Mouse (Mus musculus) gastrocnemius, postnatal 36 days (tissue): ENCODE measurements around the gene Pitpnm2. TPM values are rescaled to one million over a fixed set of nuclear protein-coding genes. Genes with fewer than 3 reads are reported as not detected.
"Not testable (repeated sequence)": the region's sequence is repeated elsewhere in the genome, so short reads cannot be mapped to it uniquely, and the experiment has no call there.

Source experiments
- DNase-seq, 2 experiments: peaks; one replicate each; pipeline ENCODE4 v3.0.0; 2022
- intact Hi-C: fragments of 180-260 bp; cut with DNase I; formaldehyde crosslinking; loops from one replicate; pipeline ENCODE4 v1.15.1; 2025
- long read RNA-seq, 2 experiments: library from polyadenylated mRNA; stranded (forward); transcript quantifications; one replicate each; pipeline ENCODE4 v2.0.0; 2021
- total RNA-seq, 2 experiments: library from RNA; stranded (reverse); gene quantifications; 2 replicates each; pipeline ENCODE4 v1.2.3; 2021

Pitpnm2 gene
- 10 to 100 TPM; 18.0 to 19.3 TPM for total RNA-seq
- long read RNA-seq, experiment 1, partial matches to known transcripts = 1 of 3 reads
- long read RNA-seq, experiment 1, other reads (novel, unspliced or antisense) = 2 of 3 reads
- long read RNA-seq, experiment 2, partial matches to known transcripts = 0 of 8 reads
- long read RNA-seq, experiment 2, other reads (novel, unspliced or antisense) = 8 of 8 reads

DNA sequence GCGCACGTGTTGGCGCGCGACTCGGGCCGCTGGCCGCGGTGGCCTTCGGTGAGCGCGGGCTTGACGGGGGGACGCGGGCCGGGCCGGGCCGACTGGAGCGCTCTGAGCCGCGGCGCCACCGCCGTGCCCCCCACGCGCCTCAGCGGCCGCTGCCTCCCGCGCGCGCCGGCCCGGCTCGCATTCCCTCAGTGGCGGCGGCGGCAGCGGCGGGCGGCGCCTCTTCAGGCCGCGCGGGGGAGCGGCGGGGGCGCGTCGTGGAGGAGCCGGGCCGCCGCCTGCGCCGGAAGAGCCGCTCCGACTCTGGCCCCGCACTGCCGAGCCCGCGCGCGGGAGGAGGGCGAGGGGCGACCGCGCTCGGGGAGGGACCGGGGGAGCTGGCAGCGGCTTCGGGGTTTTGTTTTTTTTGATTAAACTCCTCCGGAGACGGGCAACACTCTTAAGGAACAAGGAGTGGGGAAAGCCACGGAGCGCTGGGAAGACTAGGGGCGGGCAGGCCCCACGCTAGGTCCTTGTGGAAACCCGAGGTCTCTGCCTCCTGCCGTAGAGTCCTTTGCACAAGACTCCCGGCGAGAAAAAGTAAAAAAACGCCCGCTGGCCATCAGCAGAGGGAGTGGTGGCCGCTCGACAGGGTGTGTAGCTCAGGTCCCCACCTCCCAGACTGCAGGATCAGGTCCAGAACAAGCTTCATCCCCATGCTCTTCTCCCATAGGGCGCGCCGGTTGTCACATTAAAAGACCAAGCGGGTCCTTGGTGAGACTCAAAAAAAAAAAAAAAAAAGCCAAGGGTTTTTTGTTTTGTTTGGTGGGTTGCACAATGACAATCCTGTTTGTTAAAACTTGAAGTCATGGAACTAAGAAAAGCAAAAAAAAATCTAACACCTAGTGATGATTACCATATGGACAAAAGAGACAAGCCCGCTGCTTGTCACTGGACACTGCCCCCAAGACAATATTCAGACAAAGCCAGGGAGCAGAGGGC is at the start of gene Pitpnm2:
Pitpnm2 (minus strand) TSS at position 147 of the 978 bp plus-strand sequence.
- intact Hi-C loops = loop anchor here (2.0 to 5.0 kb wide), 2 partner anchors 37 to 83 kb away; no protein-coding TSS in a partner anchor
- peak; percentile 27 to 35 for DNase-seq

DNA sequence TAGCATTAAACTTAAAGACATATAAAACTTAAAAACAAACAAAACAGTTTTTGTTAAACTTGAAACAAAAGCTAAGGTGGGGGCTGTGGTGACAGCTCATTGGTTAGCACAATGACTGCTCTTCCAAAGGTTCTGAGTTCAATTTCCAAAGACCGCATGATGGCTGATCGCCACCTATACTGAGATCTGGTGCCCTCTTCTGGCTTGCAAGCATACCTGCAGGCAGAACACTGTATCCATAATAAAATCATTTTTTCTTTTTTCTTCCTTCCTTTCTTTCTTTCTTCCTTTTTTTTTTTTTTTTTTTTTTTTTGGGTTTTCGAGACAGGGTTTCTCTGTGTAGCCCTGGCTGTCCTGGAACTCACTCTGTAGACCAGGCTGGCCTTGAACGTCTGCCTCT is 49.7 kb upstream of the Pitpnm2 start:
- intact Hi-C loops = loop anchor here (5.0 kb wide), 2 partner anchors 137 to 157 kb away; no protein-coding TSS in a partner anchor
- DNase-seq = not testable (repeated sequence)

- intact Hi-C loops = loop anchor here (5.0 kb wide), 2 partner anchors 134 to 154 kb away; no protein-coding TSS in a partner anchor
- DNase-seq = no peak
Observed at GRCm38 (mm10) chr5:124296475-124296874, 46.9 kb upstream of the Pitpnm2 start.

DNA sequence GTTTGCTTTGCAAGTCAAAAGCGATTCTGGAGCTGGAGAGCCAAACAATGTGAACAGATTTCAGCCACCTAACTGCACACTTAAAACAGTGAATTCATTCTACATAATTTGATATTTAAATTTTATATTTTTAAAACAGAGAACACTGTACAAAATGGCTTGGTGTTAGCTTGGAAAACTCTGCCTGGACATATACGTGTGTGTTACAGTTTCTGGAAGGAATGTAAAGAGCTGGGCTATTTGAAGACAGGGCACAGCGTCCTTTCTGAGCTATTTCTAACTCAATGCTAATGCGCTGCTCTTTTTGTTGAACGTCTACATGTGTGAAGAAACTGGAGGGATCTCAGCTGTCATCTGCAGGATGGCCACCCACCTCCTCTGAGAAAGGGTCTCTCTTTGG is 44.4 kb upstream of the Pitpnm2 start:
- no peak for DNase-seq
- intact Hi-C loops = no loop called here

DNA sequence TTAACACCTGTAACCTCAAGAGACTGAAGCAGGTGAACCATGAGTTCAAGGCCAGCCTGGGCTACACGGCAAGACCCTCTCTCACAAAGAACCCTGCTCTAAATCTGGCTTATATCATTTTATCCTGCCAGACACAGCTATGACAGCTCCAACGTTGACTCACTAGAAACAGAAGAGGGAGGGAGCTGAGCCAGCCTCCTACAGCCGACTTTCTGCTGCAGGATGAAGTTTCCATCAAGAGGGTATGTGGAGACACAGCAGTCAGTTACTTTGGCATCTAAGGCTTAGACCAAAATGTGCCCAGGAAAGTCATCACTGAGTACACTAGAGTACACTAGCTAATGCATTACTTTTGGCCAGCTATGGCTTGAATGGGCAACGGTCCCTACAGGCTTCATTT is 40.7 kb upstream of the Pitpnm2 start:
- intact Hi-C loops = no loop called here

DNA sequence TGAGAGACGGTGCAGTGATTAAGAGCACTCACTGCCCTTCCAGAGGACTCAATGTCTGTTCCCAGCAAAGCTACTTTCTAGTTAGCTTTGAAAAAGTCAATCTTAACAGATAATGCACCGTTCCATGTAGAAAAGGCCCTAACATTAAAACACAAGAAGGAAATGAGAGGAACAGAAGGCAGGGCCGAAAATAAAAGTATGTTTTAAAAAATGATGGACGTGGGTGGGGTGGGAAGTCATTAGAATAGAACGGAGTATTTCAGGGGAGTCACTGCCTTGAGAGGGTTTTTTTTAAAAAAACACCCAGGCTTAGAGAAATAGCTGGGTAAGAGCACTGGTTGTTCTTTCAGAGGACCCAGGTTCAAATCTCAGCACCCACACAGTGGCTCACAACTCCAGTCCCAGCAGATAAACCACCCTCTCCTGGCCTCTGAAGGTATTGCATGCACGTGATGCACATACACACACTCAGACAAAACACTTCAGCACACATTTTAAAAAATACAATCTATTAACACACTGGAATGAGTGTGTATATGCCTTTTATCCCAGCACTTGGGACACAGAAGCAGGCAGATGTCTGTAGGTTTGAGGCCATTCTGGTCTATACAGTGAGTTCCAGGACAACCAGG is 38.2 kb upstream of the Pitpnm2 start:
- intact Hi-C loops = no loop called here
- DNase-seq = no peak

More for the DNA sequence above, 40.7 kb upstream of the Pitpnm2 start:
- DNase-seq = no peak

DNA sequence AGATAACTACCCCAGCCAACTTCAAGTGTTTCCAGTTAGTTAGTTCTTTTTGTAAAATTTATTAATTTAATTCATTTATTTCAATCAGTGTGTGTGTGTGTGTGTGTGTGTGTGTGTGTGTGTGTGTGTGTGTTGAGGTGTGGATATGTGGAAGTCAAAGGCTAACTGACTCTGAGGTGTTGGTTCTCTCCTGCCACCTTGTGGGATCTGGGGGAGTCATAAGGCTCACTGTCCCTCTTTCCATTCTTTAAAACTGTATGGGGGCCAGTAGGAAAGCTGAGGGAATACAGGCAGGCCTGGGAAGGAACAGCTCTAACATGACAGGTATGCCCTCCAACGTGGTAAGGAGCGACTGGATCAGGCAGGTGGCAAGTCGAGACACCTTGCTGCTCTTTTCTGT is 34.8 kb upstream of the Pitpnm2 start:
- intact Hi-C loops = no loop called here

DNA sequence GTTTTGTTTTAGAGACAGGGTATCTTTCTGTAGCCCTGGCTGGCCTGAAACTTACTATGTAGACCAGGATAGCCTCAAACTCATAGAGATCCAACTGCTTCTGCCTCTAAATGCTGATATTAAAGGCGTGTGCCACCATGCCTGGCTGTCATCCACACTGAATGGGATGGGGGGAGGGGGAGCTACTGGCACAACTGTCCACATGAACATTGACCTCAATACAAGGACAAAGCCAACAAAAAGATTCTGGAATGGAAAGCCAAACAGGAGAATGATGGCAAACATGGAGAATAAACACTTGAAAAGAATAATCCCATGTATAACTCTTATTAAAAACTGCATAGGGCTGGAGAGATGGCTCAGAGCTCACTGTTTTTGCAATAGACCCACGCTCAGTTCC is 33.3 kb upstream of the Pitpnm2 start:
- intact Hi-C loops = no loop called here
- no peak for DNase-seq

More for the DNA sequence above, 34.8 kb upstream of the Pitpnm2 start:
- DNase-seq = no peak

DNA sequence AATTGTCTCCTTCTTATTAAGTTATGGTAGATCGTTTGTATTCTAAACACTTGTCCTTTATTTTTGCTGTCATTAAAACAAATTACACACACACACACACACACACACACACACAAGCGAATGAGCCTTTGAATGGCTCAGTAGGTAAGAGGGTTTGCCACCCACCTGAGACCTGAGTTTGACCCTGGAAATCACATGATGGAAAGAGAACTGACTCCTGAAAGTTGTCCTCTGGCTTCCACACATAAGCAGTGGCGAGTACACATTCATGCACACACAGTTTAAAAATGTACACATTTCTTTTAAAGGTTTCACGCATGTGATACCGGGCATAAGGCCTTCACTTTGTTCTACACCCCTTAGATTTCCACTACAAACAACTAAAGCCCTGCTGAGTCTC is 20.7 kb upstream of the Pitpnm2 start:
- no peak for DNase-seq
- intact Hi-C loops = no loop called here

DNA sequence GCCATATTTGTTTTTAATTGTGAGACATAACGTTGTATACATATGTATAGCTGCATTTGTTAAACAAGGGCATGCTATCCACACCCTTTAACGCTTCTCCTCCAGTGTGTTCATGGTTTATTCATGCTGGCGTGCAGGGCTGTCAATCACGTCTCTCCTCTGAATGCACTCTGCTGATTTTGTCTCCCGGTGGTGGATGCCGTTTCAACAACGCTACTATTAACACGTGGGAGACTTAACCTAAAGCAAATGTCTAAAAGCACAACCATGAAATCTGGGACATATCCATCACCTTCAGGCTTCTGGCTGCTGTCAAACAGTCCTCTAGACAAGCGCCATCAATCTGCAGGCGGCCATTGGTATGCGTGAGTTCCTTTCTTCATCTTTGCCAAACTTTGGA is 20.1 kb upstream of the Pitpnm2 start:
- no peak for DNase-seq
- intact Hi-C loops = no loop called here

- no peak for DNase-seq
- intact Hi-C loops = no loop called here
Observed at GRCm38 (mm10) chr5:124267652-124268051, 18.1 kb upstream of the Pitpnm2 start.

- no peak for DNase-seq
- intact Hi-C loops = no loop called here
Observed at GRCm38 (mm10) chr5:124266821-124267220, 17.3 kb upstream of the Pitpnm2 start.

- DNase-seq = no peak
- intact Hi-C loops = no loop called here
Observed at GRCm38 (mm10) chr5:124263246-124263645, 13.7 kb upstream of the Pitpnm2 start.

GRCm38 (mm10) chr5:124262090-124262489 is 12.5 kb upstream of the Pitpnm2 start:
- no peak for DNase-seq
- intact Hi-C loops = no loop called here

GRCm38 (mm10) chr5:124259133-124259532 is 9.6 kb upstream of the Pitpnm2 start:
- no peak for DNase-seq
- intact Hi-C loops = no loop called here

DNA sequence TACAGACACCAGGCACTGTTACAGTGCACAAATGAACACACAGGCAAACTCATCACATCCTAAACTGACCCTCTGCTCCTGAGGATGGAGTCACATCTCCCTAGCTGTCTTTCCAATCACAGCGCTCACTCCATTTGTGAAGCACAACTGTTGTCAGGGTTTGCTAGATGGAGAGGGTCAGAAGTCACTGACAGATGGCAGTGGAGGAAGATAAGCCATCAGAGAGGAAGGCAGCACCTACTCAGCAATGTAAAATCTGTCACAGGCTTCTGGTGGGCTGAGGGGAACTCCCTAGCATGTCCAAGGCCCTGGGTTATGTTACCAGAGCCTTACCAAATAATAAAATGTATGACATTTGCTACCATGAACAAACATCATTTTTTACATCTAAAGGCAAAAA is 8.5 kb upstream of the Pitpnm2 start:
- intact Hi-C loops = no loop called here

GRCm38 (mm10) chr5:124255141-124255540 is 5.6 kb upstream of the Pitpnm2 start:
- intact Hi-C loops = no loop called here
- DNase-seq = no peak

More for the DNA sequence above, 8.5 kb upstream of the Pitpnm2 start:
- no peak for DNase-seq

GRCm38 (mm10) chr5:124253555-124253954 is 4.0 kb upstream of the Pitpnm2 start:
- intact Hi-C loops = no loop called here
- DNase-seq = no peak

GRCm38 (mm10) chr5:124252580-124253320 is 3.2 kb upstream of the Pitpnm2 start:
- no peak for DNase-seq
- intact Hi-C loops = no loop called here

- intact Hi-C loops = no loop called here
Observed at GRCm38 (mm10) chr5:124251070-124251469, 1.5 kb upstream of the Pitpnm2 start.

More at GRCm38 (mm10) chr5:124251070-124251469, 1.5 kb upstream of the Pitpnm2 start:
- DNase-seq = no peak
